Mouse (Mus musculus) heart, postnatal 14 days (tissue): ENCODE measurements around the gene Pink1. TPM values are rescaled to one million over a fixed set of nuclear protein-coding genes. Genes with fewer than 3 reads are reported as not detected.
A peak's percentile ranks its signal among the peaks of the same experiment; 100 is the strongest.

Experiments used
- DNase-seq, 2 experiments: peaks; one replicate each; pipeline ENCODE4 v3.0.0; 2021 to 2022
- intact Hi-C: fragments of 180-260 bp; cut with DNase I; formaldehyde crosslinking; loops from one replicate; pipeline ENCODE4 v1.15.1; 2025
- total RNA-seq, 2 experiments: library from RNA; stranded (reverse); gene quantifications; 2 replicates each; pipeline ENCODE4 v1.2.3; 2021

Gene Pink1
- total RNA-seq, 2 experiments from 2014 or later = 367 to 392 TPM

- intact Hi-C loops = loop anchor here (2.0 kb wide), 2 partner anchors 60 to 108 kb away; no protein-coding TSS in a partner anchor
- peak; percentile 56 to 78 for DNase-seq
Measured at GRCm38 (mm10) chr4:138318509-138319266, 7.4 kb downstream of the Pink1 start.

DNA sequence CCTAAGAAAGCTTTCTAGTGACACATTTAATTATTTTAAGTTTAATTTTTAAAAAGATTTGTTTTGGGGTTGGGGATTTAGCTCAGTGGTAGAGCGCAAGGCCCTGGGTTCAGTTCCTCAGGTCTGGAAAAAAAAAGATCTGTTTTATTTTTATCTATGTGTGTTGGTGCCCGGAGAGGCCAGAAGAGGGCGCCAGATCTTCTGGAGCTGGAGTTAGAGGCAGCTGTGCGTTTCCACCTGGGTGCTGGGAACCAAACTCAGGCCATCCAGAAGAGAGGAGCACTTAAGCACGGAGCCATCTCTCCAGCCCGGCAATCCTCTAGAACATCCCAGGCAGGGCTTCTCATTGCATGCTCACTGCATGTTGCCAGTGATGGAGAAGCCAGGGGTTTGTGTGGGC is 9.7 kb downstream of the Pink1 start:
- no peak for DNase-seq
- intact Hi-C loops = no loop called here

- intact Hi-C loops = no loop called here
- DNase-seq = peak in 1 of 2 experiments; percentile 49
Measured at GRCm38 (mm10) chr4:138315781-138316180, 10.3 kb downstream of the Pink1 start.

DNA sequence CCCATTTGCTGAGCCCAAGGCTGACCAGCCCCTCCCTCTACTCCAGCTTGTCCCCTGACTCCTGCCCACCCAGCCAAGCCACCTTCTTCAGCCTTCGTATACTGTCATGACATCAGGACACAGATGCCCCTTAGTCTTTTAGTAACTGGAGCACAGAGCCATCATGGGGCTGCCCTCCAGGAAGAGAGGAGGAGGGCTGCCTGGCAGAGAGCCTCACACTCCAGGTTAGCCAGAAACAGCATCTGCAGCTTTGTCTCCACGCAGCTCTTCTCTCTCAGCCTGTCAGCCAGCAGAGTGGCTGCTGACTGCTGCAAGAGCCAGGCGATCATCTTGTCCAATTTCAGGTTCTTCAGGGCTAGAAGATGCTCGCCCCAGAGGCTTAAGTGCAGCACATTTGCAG is 12.3 kb downstream of the Pink1 start:
- intact Hi-C loops = no loop called here
- DNase-seq = no peak

- intact Hi-C loops = no loop called here
- no peak for DNase-seq
Measured at GRCm38 (mm10) chr4:138313021-138313420, 13.1 kb downstream of the Pink1 start.

DNA sequence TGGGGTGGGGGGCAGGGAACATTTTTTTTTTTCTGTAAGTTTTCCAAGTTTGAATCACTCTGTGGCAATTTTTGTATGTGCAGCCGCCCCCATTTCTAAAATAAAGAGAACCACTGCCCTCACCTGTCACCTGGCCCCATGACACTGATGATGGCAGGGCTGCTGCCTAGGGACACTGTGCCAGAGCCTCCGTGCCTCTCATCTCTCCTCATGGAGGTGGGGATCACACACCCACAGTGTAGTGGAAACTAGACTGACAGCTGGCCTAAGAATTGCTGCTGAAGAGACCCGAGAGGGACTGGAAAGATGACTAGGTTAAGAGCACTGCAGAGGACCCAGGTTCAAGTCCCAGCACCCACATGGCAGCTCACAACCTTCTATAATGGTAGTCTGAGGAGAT is 14.0 kb downstream of the Pink1 start:
- DNase-seq = no peak
- intact Hi-C loops = no loop called here

DNA sequence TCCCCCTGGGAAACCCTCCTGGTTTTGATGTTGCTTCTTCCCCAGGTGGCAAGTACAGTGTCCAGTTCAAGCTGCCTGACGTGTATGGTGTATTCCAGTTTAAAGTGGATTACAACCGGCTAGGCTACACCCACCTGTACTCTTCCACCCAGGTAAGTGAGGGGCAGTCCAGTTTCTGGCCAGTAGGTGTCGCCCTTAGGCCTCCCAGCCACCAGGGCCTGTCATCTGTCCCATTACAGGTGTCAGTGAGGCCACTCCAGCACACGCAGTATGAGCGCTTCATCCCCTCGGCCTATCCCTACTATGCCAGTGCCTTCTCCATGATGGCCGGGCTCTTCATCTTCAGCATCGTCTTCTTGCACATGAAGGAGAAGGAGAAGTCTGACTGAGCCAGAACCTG is 14.5 kb downstream of the Pink1 start:
- intact Hi-C loops = no loop called here
- peak in 1 of 2 experiments; percentile 68 for DNase-seq

DNA sequence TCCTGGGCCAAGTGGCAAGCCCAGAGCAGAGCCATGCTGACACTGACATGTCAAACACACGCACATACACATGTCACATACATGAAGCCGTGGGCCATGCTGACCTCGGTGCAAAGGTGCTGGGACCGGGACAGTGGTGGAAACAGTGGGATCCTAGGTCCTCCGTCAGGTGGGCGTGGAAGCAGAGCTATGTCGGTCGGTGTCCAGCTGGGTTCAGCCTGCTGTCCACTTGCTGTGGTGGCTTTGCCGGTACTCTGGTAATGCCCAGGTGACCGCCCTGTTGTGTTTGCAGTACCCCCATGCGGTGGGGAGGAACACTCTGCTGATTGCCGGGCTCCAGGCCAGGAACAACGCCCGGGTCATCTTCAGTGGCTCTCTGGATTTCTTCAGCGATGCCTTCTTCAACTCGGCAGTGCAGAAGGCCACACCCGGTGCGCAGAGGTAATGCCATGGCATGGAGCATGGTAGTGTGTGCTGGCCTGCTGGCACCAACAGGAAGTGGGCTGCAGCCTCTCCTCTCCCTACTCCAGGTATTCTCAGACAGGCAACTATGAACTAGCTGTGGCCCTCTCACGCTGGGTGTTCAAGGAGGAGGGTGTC is 15.7 kb downstream of the Pink1 start:
- intact Hi-C loops = no loop called here
- DNase-seq = no peak

DNA sequence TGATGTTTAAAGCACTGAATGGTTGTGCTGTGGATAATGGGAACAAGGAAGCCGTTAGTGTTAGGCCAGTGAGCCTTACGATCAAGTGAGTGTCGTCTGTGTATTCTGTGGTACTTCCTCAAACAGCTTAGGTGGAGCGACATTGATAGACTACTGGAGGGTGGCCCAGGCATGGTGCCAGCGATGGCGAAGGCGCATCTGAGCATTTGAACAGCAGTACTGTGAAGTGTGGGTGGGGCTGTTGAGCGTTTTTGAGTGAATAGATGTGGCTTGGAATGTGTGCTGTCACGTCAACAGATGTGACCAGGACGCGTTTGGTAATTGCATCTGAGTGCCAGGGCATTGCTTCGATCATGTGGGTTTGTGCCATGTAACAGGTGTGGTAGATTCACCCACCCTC is 18.4 kb downstream of the Pink1 start:
- intact Hi-C loops = no loop called here
- DNase-seq = no peak

GRCm38 (mm10) chr4:138307025-138307424 is 19.1 kb downstream of the Pink1 start:
- intact Hi-C loops = no loop called here
- no peak for DNase-seq

- peak; percentile 95 to 98 for DNase-seq
- intact Hi-C loops = no loop called here
Measured at GRCm38 (mm10) chr4:138304340-138305104, 21.6 kb downstream of the Pink1 start, which contains the start of gene Ddost. Ddost (plus strand) TSS chr4:138304730.

DNA sequence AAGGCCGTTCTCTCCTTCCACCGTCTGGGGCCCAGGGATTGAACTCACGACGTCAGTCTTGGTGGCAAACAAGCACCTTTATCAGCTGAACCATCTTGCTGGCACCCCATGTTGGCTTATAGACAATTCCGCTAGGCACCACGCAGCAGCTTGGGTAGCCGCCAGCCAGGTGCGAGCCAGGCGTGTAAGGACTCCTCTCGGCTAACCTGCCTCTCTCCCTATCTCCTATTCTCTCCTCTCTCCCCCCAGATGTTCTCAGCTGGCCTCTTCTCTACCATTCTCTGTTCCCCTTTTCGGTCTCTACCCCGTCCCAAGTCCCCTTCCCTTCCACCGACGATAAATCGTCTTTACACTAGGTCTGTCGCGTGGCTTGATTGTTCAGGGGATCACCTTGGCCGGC is 22.4 kb downstream of the Pink1 start:
- intact Hi-C loops = no loop called here
- DNase-seq = no peak

DNA sequence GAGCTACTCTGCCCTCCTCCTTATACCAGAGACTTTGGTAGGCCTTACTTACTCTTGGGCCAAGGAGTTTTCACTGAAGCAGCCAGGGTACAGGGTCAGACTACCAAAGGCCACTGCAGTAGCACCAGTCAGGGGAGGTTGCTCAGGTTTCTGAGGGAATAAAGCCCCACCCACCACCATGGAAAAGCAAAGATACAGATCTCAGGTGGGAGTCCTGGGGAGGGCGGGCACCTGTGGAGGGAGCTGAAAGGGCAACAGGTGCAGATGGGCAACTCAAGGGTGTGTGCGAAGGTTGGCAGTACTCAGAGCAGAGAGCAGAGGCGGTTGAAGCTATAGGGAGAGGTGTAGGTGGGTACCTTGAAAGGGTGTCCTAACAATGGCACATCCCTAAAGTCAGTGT is 23.1 kb downstream of the Pink1 start:
- intact Hi-C loops = no loop called here
- no peak for DNase-seq

- intact Hi-C loops = no loop called here
- peak in 1 of 2 experiments; percentile 46 for DNase-seq
Measured at GRCm38 (mm10) chr4:138301271-138301780, 24.8 kb downstream of the Pink1 start.

DNA sequence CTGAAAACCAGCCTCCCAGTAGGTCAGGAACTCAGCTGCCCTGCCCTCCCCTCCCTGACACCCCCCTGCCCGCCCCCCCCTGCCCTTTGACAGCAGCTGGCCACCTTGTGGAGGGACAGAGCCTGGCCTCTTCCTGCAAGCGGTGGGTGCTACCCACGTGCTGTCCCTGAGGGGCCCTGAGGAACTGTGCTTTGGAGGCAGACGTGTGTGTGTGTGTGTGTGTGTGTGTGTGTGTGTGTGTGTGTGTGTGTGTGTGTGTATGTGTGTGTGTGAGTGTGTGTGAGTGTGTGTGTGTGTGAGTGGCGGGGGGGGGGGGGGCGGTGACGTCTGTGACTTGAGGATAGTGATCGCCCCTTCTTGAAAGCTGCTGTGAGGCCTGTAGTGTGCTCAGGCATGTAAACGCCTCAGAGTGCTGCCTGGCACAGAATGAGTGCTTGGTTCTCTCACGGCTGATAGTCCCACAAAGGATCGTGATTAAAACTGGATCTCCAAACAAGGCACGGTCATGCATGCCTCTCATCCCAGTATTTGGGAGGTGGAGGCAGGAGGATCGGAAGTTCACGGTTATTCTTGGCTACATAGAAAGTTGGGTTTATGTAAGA is 32.1 kb downstream of the Pink1 start:
- intact Hi-C loops = no loop called here
- DNase-seq = no peak

- intact Hi-C loops = no loop called here
- no peak for DNase-seq
Measured at GRCm38 (mm10) chr4:138293261-138293948, 32.7 kb downstream of the Pink1 start.

DNA sequence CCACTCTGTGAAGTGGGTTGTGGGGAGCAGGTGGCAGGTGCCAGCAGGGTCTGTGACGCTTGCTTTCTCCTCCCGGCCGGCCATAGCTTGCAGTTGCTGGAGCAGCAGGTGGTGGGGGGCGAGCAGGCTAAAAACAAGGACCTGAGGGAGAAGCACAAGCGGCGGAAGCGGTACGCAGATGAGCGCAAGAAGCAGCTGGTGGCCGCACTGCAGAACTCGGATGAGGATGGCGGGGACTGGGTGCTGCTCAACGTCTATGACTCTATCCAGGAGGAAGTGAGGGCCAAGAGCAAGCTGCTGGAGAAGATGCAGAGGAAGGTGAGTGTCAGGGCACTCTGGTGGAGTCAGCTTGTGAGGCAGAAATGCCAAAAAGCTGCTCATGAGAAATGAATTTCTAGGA is 34.1 kb downstream of the Pink1 start:
- intact Hi-C loops = no loop called here
- no peak for DNase-seq

DNA sequence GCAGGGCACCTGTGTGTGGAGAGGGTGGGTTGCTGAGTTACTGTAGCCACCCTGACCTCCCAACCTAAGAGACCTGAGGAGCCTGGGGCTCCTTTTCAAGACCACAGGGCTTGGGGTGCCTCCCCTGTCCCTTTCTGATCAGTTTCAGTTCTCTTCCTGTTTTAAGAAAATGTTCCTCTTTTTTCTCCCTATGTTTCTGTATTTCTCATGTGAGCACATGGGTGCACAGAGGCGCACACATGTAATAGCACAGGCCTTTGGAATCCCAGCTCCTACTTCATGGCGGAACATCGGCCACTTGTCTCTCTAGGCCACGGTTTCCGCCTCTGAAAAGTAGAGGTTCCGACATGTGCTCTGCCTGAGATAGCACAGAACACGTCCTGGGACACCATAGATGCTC is 37.4 kb downstream of the Pink1 start:
- intact Hi-C loops = no loop called here

DNA sequence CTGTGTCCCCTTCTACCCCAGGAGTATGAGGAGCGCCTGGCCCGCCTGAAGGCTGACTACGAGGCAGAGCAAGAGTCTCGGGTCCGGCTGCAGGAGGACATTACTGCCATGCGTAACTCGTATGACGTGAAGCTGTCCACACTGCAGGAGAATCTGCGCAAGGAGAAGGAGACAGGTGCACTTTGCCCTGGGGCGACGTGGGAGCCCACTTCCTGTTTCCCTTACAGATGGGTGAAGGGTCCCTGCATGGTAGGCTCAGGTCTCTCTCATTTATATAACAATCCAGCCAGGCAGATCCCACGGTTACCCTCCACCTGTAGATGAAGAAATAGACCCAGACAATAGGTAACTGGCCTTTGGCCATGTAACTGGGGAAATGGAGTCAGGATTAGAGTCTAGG is 39.7 kb downstream of the Pink1 start:
- intact Hi-C loops = no loop called here
- no peak for DNase-seq

More for the DNA sequence above, 37.4 kb downstream of the Pink1 start:
- no peak for DNase-seq

- intact Hi-C loops = no loop called here
Measured at GRCm38 (mm10) chr4:138282834-138283233, 43.3 kb downstream of the Pink1 start.

More at GRCm38 (mm10) chr4:138282834-138283233, 43.3 kb downstream of the Pink1 start:
- DNase-seq = peak; percentile 33 to 65
